Comparison of ENCODE assay signal across 23 mouse cellular contexts in genomic region chr13:70343911-70344310, GRCm38 (mm10).
A peak's percentile ranks its signal among the peaks of the same experiment; 100 is the strongest.
DNase-seq lines count a peak whose midpoint lies in the region; ATAC-seq and TF ChIP-seq lines count a peak whose summit lies in the region.
"Had no signal": no experiment of that assay in that cellular context is flagged by ENCODE, and none has a peak within 500 bp of the region (broad histone marks: within the 10 kb centered on the region; RNA-seq: fewer than 3 reads in every experiment).

No protein-coding gene starts in this region.

- no peak for DNase-seq in hindbrain, embryonic 10.5 days (ENCODE audit: low spot score)
- DNase-seq in hindbrain, postnatal 0 days (ENCODE audit: low spot score), result no peak
- peak; percentile 21 for DNase-seq in kidney, postnatal 0 days (ENCODE audit: low spot score)
- DNase-seq in mesoderm, embryonic 11.5 days (ENCODE audit: low read depth, low spot score), result peak; percentile 29
- no peak for DNase-seq in layer of hippocampus, postnatal 14 days (ENCODE audit: low spot score in 2 of 2)
- DNase-seq: adrenal gland, postnatal 14 days; cerebellum, adult 9-10 months; gastrocnemius, postnatal 25 days; heart, adult 18-20 months; heart, postnatal 14 days; liver, postnatal 0 days; right cerebral cortex, postnatal 14 days had no signal

- H3K4me1 ChIP-seq in hindbrain, embryonic 10.5 days (replicated peaks), result peaks cover 29% of the 10 kb centered on the region
- no peaks in the 10 kb centered on the region for H3K4me1 ChIP-seq in hindbrain, postnatal 0 days (ENCODE audit: insufficient read depth, low read length)
- no peaks in the 10 kb centered on the region for H3K4me1 ChIP-seq in kidney, postnatal 0 days (replicated peaks; ENCODE audit: insufficient read depth, low read length)
- no peaks in the 10 kb centered on the region for H3K4me1 ChIP-seq in kidney, embryonic 16.5 days (ENCODE audit: insufficient read depth, low read length)
- peaks cover 12% of the 10 kb centered on the region for H3K4me1 ChIP-seq in hindbrain, embryonic 12.5 days
- H3K4me1 ChIP-seq: heart, embryonic 13.5 days had no signal

- TF ChIP-seq CTCF in hindbrain, postnatal 0 days (IDR thresholded peaks at IDR 0.05; ENCODE audit: low read depth), result no peak
- no peak for TF ChIP-seq CTCF in kidney, postnatal 0 days (IDR thresholded peaks at IDR 0.05; ENCODE audit: low read depth)

- 41% methylated on average over 2 of the region's 2 CpGs for WGBS in hindbrain, embryonic 10.5 days
- WGBS in hindbrain, postnatal 0 days, result 44% methylated on average over 2 of the region's 2 CpGs
- 35% methylated on average over 2 of the region's 2 CpGs for WGBS in kidney, postnatal 0 days
- WGBS in kidney, embryonic 16.5 days, result 21% methylated on average over 2 of the region's 2 CpGs
- WGBS in hindbrain, embryonic 12.5 days, result 37% methylated on average over 2 of the region's 2 CpGs

- H3K4me2 ChIP-seq in hindbrain, postnatal 0 days (ENCODE audit: low read depth, low read length), result no peak overlapping the region
- no peak overlapping the region for H3K4me2 ChIP-seq in kidney, postnatal 0 days (ENCODE audit: low read length)
- H3K4me2 ChIP-seq in kidney, embryonic 16.5 days (replicated peaks; ENCODE audit: low read depth, low read length), result no peak overlapping the region
- H3K4me2 ChIP-seq in hindbrain, embryonic 12.5 days (replicated peaks), result no peak overlapping the region
- H3K4me2 ChIP-seq: heart, embryonic 13.5 days; limb, embryonic 12.5 days; liver, embryonic 11.5 days had no signal

- H3K4me3 ChIP-seq in hindbrain, embryonic 10.5 days, result no peak overlapping the region
- no peak overlapping the region for H3K4me3 ChIP-seq in hindbrain, postnatal 0 days (ENCODE audit: low read length)
- no peak overlapping the region for H3K4me3 ChIP-seq in kidney, postnatal 0 days (replicated peaks; ENCODE audit: low read depth, low read length)
- no peak overlapping the region for H3K4me3 ChIP-seq in kidney, embryonic 16.5 days (ENCODE audit: low read length)
- H3K4me3 ChIP-seq in hindbrain, embryonic 12.5 days, result no peak overlapping the region
- H3K4me3 ChIP-seq: forebrain, embryonic 10.5 days; heart, embryonic 13.5 days; limb, embryonic 12.5 days; midbrain, embryonic 10.5 days had no signal

- ATAC-seq in hindbrain, postnatal 0 days, result no peak
- no peak for ATAC-seq in kidney, postnatal 0 days (replicated peaks; ENCODE audit: low FRiP score, low read depth)
- ATAC-seq in kidney, embryonic 16.5 days (ENCODE audit: low FRiP score, low TSS enrichment), result no peak
- 0 out of 2 replicates have a peak, but pooled peaks have one; percentile 29 for ATAC-seq in hindbrain, embryonic 12.5 days (ENCODE audit: low FRiP score)
- ATAC-seq: CD4-positive, CD25-positive, alpha-beta regulatory T cell, adult 4 months; liver, postnatal 0 days; lung, postnatal 0 days had no signal

- no peaks in the 10 kb centered on the region for H3K9me3 ChIP-seq in hindbrain, embryonic 10.5 days
- no peaks in the 10 kb centered on the region for H3K9me3 ChIP-seq in hindbrain, postnatal 0 days (ENCODE audit: low read length)
- no peaks in the 10 kb centered on the region for H3K9me3 ChIP-seq in kidney, postnatal 0 days (replicated peaks; ENCODE audit: low read length)
- no peaks in the 10 kb centered on the region for H3K9me3 ChIP-seq in kidney, embryonic 16.5 days (ENCODE audit: low read length)
- H3K9me3 ChIP-seq in hindbrain, embryonic 12.5 days (replicated peaks), result no peaks in the 10 kb centered on the region
- H3K9me3 ChIP-seq: forebrain, embryonic 10.5 days; heart, embryonic 13.5 days; limb, embryonic 12.5 days; midbrain, embryonic 10.5 days had no signal

- H3K36me3 ChIP-seq in hindbrain, embryonic 10.5 days, result no peaks in the 10 kb centered on the region
- no peaks in the 10 kb centered on the region for H3K36me3 ChIP-seq in hindbrain, postnatal 0 days (ENCODE audit: insufficient read depth, low read length)
- no peaks in the 10 kb centered on the region for H3K36me3 ChIP-seq in kidney, postnatal 0 days (ENCODE audit: insufficient read depth, low read length)
- H3K36me3 ChIP-seq in kidney, embryonic 16.5 days (ENCODE audit: insufficient read depth, low read length), result no peaks in the 10 kb centered on the region
- no peaks in the 10 kb centered on the region for H3K36me3 ChIP-seq in hindbrain, embryonic 12.5 days
- H3K36me3 ChIP-seq: forebrain, embryonic 10.5 days; heart, embryonic 13.5 days; limb, embryonic 12.5 days; midbrain, embryonic 10.5 days had no signal

- peak overlapping the region; percentile 67 for H3K27ac ChIP-seq in hindbrain, embryonic 10.5 days
- H3K27ac ChIP-seq in hindbrain, postnatal 0 days, result no peak overlapping the region
- no peak overlapping the region for H3K27ac ChIP-seq in kidney, postnatal 0 days
- no peak overlapping the region for H3K27ac ChIP-seq in kidney, embryonic 16.5 days (ENCODE audit: low read length)
- peak overlapping the region; percentile 40; the same call in 1 of the 2 replicates for H3K27ac ChIP-seq in hindbrain, embryonic 12.5 days
- H3K27ac ChIP-seq: forebrain, embryonic 10.5 days; heart, embryonic 13.5 days; limb, embryonic 12.5 days; macrophage; stomach, postnatal 0 days had no signal

- no peaks in the 10 kb centered on the region for H3K27me3 ChIP-seq in hindbrain, embryonic 10.5 days (ENCODE audit: insufficient read depth, poor library complexity, severe bottlenecking)
- H3K27me3 ChIP-seq in hindbrain, postnatal 0 days (ENCODE audit: insufficient read depth, low read length), result no peaks in the 10 kb centered on the region
- H3K27me3 ChIP-seq in kidney, postnatal 0 days (ENCODE audit: insufficient read depth, low read length), result no peaks in the 10 kb centered on the region
- no peaks in the 10 kb centered on the region for H3K27me3 ChIP-seq in kidney, embryonic 16.5 days (ENCODE audit: insufficient read depth, low read length)
- no peaks in the 10 kb centered on the region for H3K27me3 ChIP-seq in hindbrain, embryonic 12.5 days
- H3K27me3 ChIP-seq: heart, embryonic 13.5 days; limb, embryonic 12.5 days had no signal

- no peak overlapping the region for H3K9ac ChIP-seq in hindbrain, postnatal 0 days (replicated peaks; ENCODE audit: low read length)
- H3K9ac ChIP-seq in kidney, postnatal 0 days (ENCODE audit: low read depth, low read length), result no peak overlapping the region
- H3K9ac ChIP-seq in kidney, embryonic 16.5 days (replicated peaks; ENCODE audit: low read length), result no peak overlapping the region
- no peak overlapping the region for H3K9ac ChIP-seq in hindbrain, embryonic 12.5 days
- H3K9ac ChIP-seq: heart, embryonic 13.5 days; limb, embryonic 12.5 days; liver, postnatal 0 days had no signal

Comparison
In these comparisons a context has a peak if more than half of its experiments do, and no peak if none do; other contexts are left out.
1. H3K27ac ChIP-seq: peak in hindbrain, embryonic 10.5 days (single experiment) and hindbrain, embryonic 12.5 days (single experiment); none in hindbrain, postnatal 0 days (single experiment), kidney, postnatal 0 days (single experiment) and kidney, embryonic 16.5 days (single experiment).
2. DNase-seq: peak in kidney, postnatal 0 days (single experiment) and mesoderm, embryonic 11.5 days (single experiment); none in hindbrain, embryonic 10.5 days (single experiment), hindbrain, postnatal 0 days (single experiment) and layer of hippocampus, postnatal 14 days (0 of 2).